Mouse (Mus musculus): ENCODE measurements around the gene Gm28729. TPM values are rescaled to one million over a fixed set of nuclear protein-coding genes. Genes with fewer than 3 reads are reported as not detected.

Gm28729 gene
- polyA plus RNA-seq (2012; rRNA removed; ENCODE audit: low replicate concordance) = 0.06 TPM in 1 of 2 replicates, not detected in the other

DNA sequence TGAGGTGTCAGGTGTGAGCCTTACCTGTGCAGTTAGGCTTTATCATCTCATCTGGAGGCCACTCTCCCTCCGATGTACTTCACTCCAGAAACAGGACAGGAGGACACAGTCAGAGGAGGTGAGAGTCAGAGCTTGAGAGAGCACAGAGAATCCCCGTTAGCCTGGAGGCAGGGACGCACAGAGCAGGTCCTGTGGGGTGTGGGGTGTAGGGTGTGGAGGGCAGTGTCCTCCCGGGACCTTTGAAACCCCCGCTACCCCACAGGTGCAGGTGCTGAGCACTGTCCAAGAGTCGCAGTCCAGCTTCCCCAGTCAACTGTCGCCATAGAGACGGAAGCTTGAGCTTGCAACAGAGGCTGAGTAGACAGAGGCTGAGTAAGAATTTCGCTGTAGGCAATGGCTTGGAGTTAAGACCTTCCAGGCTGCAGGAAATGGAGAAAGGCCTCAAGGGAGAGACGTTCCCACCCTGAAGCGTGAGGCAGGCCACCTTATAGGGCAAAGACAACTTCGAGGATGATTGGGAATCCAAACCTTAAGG lies at the start of gene Gm28729:
Gene Gm28729, minus strand, starts transcription at position 293 of the 535 bp plus-strand sequence.

DNA sequence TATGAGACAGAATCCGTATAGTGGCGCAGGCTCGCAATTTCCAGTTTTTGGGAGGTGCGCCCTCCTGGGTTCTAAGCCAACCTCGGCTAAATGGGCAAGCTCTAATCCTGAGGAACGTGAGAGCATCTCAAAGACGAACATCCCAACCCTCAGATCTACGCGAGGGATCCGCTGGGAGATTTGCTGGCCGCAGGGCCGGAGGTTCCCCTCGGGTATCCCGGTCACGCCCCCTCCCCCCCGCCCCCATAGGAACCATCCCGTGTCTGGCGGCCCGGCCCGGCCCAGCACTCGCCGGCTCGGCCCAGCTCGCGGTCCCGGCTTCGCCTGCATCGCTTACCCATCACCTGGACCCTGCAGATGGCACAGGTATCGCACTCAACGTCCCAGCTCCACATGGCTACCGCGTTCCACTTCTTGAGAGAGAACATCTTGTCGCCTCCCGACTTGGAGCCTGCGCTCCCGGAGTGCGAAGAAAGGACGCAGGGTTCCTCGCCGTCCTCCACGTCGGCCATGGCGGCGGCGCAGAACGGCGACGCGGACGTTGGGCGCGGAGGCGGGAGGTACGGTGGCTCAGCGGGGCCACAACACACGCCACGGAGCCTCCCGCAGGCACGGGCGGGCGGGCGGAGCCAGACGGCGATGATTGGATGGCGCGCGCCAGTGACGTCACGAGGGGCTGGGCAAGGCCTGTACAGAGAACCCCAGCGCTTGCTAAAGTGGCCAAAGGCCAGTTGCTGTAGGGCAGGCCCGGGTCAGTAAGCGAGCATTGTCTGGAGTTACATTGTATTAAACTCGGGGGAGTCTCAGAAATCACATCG lies 46.8 kb downstream of the Gm28729 start, which contains the start of gene Rnf7:
Gene Rnf7, minus strand, starts transcription at position 605 of the 818 bp plus-strand sequence.

Other genes with a start within 250 kb of the Gm28729 start
- gene Atp1b3, start 160.8 kb downstream of the Gm28729 start, polyA plus RNA-seq (2012; rRNA removed; ENCODE audit: low replicate concordance) = 73.9 and 89.6 TPM in 2 replicates
- gene Rnf7, start 46.6 kb downstream of the Gm28729 start, polyA plus RNA-seq (2012; rRNA removed; ENCODE audit: low replicate concordance) = 99.3 and 112 TPM in 2 replicates
- gene Rasa2, start 106.4 kb upstream of the Gm28729 start, polyA plus RNA-seq (2012; rRNA removed; ENCODE audit: low replicate concordance) = 2.0 and 3.2 TPM in 2 replicates
- 9.2 and 10.3 TPM in 2 replicates for gene Zbtb38, start 227.6 kb upstream of the Gm28729 start, polyA plus RNA-seq (2012; rRNA removed; ENCODE audit: low replicate concordance)

Measured in mammary gland, adult 2 months (tissue).